Mouse (Mus musculus) Muller cell, postnatal 12 days (primary cell): Measurements from ENCODE around the gene Clasrp.
"Not testable (repeated sequence)": the region's sequence is repeated elsewhere in the genome, so short reads cannot be mapped to it uniquely, and the experiment has no call there.

ENCODE experiments used
- DNase-seq: peaks from one replicate; pipeline ENCODE4 v3.0.0-alpha.2; 2015; ENCODE audit errors: inconsistent ontology term

Clasrp gene

DNA sequence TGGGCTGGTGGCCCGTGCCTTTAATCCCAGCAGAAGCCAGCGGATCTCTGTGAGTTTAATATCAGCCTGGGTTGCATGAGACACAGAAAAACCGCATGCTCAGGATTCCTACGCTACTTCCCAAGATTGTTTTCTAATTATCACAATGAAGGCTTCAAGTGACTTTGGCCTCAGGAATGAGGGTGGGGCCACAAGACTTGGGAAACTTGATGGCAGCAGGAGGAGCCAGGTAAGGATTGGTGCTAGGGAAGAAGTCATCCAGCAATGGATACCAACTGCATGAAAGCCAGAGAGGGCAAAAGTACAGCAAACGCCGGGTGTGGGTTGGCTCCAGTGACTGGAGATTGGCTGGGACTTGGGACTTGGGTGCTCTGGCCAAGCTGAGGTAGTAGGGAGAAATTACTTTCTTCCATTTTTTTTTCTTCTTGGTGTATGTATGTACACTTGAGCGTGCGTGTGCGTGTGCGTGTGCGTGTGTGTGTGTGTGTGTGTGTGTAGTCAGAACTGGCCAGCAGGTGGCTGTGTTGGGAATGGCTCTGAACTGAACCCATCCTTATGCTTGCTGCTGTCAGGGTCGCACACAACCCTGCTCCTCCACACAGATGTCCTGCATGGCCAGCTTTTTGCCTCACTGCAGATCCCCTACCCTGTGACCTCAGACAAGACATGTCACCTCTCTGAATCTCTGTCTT lies 5.5 kb upstream of the Clasrp start:
- peak; percentile 72 for DNase-seq

DNA sequence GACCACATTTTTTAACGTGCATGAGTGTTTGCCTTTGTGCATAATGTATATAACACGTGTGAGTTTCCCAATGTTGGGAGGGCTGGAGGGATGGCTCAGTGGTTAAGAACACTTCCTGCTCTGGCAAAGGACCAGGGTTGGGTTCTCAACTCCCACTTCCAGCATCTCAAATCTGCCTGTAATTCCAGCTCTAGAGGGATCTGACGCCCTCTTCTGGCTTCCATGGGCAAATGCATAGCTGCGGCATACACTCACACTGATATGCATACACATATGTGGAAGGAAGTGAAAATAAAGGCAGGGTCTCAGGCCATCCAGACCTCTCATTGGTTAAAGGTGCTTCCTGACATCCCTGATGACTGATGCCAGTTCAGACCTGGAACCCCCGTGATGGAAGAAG lies 3.0 kb upstream of the Clasrp start:
- DNase-seq: no peak

DNA sequence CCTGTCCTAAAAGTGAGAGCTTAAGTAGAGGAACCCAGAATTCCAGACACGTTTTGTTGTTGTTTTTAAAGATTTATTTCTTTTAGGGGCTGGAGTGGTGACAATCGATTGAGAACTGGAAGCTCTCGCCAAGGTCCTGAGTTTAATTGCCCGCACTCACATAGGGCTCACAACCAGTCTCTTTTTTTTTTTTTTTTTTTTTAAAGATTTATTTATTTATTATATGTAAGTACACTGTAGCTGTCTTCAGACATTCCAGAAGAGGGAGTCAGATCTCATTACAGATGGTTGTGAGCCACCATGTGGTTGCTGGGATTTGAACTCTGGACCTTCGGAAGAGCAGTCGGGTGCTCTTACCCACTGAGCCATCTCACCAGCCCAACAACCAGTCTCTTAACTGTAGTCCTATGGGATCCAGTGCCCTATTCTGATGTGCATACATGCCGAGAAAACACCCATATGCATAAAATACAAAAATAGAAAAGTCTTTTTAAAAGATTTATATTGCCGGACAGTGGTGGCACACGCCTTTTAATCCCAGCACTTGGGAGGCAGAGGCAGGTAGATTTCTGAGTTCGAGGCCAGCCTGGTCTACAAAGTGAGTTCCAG lies 424 bp upstream of the Clasrp start:
- not testable (repeated sequence) for DNase-seq

DNA sequence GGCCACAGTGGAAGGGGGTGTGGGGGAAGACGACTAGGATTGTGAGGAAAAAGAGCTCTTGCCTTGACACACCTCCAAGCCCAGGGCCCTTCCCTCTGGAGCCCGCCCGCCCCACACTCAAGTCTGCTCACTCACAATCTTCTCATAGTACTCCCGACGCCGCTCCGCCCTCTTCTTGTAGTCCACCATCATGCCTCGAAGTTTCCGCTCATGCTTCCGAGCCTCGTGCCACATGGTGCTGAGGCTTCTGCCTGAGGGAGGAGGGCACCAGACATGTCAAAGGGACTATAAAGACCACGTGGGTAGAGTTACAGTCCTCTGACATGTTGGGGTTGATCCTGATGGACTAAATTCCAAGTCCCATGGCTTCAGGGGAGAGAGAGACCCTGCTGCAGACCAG lies 1.2 kb downstream of the Clasrp start:
- no peak for DNase-seq

DNA sequence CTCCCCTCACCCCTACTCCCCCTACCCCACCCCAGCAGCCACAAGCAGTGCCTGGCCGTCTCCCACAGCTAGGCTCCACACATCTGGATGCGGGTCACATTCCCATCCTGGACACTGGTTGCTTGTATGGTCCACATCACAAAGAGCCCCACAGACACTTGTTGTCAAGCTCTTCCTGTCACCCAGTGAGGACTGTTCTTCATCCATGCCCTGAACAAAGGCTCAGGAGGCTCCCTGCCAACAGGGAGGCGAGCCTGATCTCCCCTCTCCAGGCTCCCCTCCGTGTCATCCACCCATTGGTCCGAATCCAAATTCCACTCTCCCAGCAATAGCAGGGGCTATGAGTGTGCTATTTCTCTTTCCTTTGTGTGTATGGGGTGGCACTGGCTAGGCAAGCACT lies 3.7 kb downstream of the Clasrp start:
- DNase-seq: peak; percentile 82

DNA sequence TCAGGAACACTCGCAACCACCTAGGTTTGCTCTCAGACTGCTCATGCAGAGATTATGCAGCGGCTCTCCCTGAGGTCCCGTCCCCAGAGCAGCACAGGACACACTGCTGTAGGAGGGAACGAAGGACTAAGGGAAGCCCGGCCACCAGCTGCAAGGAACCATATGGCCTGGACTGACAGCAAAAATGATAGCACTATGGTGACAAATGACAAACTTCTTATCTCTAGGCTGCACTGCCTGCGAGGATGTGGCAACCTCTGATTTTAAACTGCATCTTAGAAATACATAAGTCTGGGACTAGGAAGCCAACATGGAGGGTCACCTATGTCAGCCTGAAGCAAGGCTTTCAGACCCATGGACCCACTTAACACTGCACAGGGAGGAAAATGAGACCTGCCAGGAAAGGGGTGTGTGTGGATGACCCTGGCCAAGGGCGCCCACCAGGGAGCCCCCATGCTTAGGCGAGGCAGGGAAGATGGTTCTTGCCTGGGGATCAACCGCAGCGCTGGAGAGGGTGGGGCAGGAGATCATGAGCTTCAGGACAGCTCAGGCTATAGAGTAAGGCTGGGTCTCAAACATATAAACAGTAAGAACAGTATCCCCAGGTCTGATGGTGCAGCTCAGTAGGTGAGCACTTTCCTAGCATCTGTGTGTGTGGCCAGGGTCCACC lies 11.1 kb downstream of the Clasrp start:
- DNase-seq: no peak

DNA sequence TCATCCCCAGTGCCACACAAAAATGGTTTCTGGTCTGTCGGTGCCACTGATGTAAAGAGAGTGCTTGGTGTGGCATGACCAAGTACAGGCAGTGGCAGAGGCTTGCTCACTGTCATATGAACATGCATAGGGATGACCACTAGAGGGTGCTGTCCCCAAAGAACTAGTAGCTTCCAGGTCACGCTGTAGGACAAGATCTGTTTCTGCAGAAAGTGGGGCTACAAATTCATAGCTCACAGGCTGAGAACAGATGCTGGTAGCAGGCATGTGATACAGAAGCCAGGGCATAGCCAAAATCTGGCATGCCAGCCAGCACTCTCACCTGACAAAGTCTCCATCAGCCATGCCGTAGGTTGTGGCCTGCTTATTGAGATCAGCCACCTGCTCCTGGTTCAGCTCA lies 14.4 kb downstream of the Clasrp start:
- peak; percentile 58 for DNase-seq

DNA sequence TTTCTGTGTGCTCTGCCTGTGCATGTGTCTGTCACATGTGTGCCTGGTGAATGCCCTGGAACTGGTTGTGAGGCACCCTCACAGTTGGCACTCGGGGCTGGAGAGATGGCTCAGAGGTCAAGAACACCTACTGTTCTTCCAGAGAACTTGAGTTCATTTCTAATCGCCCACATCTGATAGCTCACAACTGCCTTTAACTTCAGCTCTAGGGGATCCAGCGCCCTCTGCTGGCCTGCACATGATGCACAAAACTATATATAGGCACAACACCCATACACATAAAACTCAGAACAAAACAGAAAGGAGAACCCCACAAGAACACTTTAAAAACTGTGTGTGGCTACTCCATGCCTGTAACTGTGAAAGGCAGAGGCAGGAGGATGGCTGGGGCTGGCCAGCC lies 15.1 kb downstream of the Clasrp start:
- peak; percentile 33 for DNase-seq

DNA sequence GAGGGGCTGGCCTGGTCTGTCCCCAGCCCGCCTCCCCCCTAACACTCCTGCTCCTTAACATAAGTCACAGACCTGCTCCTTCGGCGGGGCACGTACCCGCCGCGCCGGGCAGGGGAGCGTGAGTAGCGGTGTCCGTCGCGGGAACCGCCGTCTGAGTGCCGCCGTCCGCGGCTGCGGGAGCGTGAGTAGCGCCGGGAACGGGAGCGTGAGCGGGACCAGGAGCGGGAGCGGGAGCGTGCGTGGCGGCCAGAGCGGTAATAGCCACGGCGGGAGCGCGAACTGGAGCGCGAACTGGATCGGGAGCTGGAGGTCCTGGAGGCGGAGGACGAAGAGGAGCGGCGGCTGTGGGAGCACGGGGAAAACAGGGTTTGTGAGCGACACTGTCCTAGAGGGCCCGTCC lies 18.0 kb downstream of the Clasrp start:
- no peak for DNase-seq

DNA sequence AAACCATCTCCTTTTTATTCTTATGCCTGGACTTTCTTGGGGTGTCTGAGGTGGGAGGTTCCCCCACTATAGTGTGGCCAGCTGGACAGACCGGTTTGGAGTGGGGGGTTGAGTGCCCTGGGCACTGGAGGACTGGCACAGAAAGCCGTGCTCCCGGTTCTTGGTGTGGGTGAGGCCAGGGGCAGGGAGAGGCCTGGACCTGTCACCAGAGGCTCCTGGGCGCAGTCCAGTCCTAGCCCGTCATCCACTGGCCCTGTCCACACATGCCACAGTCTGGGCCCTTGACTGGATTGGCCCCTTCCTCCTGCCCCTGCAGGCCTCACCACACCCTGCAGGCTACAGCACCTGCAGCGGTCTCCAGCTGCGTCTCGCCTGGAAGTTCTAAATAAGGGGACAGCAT lies 23.7 kb downstream of the Clasrp start:
- DNase-seq: no peak

DNA sequence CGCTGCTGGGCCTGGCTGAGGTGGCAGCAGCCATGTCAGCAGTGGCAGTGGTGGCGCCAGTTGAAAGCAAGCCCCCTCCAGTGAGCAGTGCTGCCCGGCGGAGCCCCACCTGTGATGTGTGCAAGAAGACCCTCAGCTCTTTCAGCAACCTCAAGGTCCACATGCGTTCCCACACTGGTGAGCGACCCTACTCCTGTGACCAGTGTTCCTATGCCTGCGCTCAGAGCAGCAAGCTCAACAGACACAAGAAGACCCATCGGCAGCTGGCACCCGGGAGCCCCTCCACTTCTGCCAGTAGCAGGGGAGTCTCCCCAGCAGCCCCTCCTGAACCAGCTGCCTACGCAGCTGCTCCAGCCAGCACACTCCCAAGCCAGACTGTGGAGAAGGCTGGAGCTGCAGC lies 24.5 kb downstream of the Clasrp start:
- no peak for DNase-seq

DNA sequence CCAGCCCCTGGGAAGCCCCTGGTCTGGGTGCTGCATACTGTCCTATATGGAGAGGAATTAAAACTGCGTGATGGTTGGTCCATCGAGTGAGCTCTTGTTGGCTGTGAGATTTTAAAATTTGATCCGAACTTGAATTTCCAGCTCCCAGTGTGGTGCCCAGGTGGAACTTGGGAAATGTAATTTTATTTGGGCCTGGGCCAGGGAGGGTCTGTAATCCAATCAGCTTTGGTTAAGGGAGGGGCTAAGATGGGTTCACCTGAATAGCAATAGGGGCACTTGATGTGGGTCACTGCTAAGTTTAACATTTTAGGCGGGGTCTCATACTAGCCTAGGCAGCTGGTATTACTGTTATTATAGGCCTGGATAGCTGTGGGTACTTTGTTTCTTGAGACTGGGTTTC lies 25.9 kb downstream of the Clasrp start:
- no peak for DNase-seq

DNA sequence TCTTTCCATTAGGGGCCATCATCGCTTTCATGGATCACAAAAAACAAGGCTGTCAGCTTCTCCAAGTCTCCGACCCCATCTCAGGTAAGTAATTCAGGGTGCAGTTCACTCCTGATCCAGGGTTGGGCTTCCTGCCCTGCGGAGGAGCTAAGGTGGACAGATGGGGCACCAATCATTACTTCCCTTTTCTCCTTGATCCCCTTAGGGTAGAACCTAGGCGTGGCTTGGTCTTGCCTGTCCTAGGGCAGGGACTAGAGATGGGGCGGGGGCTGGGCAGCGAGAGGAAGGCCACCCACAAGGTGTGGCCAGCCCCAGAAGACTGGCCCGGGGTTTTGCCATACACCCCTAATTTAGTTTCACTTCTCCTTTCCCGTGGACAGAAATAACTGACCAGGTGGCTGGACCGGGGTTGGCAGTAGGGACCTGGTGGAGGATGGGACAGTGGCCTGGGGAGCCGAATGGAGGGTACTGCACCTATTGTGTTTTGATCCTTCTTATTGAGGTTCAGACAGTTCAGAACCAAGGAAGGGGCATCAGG lies 26.3 kb downstream of the Clasrp start:
- no peak for DNase-seq

DNA sequence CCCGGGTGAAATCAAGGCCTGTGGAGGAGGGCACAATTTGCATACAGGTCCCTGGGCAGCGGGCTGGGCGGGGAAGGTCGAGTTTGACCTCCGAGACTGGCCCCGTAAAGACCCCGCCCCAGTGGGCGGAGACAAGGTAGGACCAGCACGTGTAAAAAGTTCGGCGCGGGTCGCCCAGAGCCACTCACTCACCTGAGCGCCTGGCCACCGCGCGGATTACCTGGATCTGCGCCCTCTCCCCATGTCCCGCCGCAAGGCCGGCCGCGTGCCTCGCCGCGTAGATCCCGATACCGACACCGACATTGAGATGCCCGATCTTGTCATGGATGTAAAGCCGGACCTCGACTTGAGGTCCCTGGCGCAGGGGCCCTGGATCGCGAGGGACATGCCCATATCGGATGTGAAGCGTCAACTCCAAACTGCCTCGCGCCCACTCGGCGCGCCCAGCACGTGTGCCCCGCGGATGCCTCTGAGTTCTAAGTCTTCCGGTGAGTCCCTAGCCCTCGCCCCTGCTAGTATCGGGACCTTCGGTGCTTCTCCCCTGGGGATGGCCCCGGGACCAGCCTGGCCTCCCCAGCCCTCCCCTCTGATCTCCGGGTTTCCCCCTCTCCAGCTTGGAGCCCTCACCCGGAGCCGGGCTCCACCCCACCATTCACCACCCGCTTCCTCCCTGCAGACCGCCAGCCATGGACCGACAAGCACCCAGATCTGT lies 27.0 kb downstream of the Clasrp start, which contains the start of the genes Zfp296 and Gemin7:
Gene Zfp296 (plus strand): TSS at position 147 of the 712 bp plus-strand sequence.
Gene Gemin7 (minus strand): TSS at position 455 of the 712 bp plus-strand sequence.
- DNase-seq: peak; percentile 49

DNA sequence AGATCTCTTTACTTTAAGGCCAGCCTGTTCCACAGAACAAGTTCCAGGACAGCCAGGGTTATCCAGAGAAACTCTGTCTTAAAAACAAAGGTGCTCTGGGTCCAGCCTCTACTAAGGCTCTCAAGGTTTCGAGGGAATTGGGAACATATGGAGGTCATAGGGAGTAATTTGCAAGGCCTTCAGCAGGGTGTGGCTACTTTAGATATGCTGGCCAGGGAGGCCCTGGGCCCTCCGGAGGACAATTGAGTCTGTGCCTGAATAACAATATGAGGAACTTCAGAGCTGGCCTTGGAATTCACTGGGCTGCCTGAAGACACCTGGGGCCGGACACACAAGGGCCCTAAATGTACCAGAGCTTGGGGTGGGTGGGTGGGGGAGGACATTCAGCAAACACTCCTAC lies 28.7 kb downstream of the Clasrp start:
- DNase-seq: no peak

DNA sequence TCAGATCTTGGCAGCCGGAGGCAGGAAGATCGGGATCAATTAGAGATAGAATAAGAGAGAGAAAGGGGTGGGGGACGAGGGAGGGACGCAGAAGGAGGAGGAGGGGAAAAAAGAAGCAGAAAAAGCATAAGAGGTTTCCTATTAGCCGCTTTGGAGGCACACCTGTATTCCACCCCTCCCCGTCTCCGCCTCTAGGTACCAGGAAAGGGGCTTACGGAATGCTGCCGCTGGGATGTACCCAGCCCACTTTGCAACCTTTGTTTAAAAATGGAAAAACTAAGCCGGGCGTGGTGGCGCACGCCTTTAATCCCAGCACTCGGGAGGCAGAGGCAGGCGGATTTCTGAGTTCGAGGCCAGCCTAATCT lies 30.5 kb downstream of the Clasrp start:
- no peak for DNase-seq

DNA sequence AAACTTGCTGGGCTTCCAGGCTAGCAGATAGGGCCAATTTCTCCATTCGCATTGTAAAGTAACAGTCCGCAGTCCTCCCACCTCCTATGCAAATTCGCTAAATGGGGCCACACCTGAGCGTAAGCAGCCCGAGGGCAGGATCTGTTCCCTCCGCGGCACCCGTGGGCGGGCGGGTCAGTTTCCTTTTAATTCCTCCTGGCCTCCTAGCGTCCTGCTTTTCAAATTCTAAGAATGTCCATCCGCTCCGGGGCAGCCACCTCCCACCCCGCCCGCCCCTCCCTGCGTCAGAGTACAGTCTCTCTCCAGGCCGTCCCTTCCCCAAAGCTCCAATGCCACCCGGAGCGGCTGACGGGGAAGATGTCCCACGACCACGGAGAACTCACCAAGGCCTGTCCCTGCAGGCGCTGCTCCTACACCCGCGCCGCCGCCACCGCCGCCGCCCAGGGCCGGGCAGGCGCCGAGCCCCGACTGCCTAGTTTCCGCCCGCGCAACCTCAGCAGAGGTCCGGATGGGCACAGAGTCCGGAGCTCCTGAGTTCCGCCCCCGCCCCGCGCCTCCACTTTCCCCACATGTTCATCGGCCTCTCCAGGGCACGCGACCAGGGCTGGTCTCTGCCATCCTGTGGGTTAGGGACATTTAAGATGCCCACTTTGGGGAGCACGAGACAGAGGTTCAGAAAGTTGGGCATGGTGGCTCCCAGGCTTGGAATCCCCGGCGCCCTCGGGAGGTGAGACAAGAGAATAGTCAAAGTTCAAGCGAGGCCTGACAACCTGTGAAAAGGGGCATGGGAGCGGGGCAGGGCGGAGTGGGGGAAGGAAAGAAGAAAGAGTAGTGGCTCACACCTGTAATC lies 31.1 kb downstream of the Clasrp start:
- peak; percentile 94 for DNase-seq

DNA sequence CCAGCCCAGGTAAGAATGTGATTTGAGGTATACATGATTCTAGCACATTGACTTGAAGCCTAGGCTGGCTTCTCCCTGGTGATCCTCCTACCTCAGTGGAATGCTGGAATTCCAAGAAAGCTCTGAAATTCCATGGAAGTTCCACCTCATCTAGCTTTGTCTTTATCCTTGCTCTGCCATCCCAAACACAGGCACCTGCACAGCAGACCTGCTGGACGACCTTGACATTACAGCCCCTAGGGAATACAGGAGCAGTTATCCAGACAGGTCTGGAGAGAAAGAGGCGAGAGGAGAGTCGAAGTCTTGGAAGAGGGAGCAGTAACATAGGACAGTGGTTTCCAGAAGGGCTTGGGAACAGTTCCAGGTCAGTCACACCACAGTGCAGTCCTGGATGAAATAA lies 34.6 kb downstream of the Clasrp start:
- DNase-seq: no peak

DNA sequence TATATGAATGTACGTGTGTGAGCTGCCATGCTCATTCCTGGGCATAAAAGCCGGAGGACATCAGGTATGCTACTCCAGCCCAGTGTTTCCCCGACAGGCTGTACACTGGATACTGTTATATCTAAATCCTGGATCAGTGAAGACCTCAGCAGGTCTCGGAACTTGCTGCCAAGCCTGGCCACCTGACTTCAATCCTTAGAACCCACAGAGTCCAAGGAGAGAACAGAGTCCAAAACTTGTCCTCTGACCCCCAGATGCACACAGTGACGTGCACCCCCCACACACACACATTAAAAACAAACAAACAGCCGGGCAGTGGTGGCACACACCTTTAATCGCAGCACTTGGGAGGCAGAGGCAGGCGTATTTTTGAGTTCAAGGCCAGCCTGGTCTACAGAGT lies 36.9 kb downstream of the Clasrp start:
- DNase-seq: no peak

DNA sequence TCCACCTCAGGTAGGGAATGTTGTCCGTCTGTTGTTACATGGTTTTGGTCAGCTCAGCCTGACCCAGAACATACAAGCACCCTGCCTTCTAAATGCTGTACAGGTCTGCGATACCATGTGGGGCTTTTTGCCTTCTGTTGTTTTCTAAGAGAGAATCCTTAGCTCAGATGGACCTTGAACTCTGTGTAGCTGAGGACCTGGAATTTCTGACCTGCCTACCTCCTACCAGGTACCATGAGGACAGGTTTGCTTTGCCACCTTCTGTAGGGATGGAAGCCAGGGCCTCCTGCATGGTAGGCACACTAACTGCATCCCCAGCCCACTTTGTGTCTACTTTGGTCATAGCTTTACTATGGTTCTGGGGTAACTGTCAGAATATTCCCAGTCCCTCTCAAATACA lies 38.5 kb downstream of the Clasrp start:
- no peak for DNase-seq

DNA sequence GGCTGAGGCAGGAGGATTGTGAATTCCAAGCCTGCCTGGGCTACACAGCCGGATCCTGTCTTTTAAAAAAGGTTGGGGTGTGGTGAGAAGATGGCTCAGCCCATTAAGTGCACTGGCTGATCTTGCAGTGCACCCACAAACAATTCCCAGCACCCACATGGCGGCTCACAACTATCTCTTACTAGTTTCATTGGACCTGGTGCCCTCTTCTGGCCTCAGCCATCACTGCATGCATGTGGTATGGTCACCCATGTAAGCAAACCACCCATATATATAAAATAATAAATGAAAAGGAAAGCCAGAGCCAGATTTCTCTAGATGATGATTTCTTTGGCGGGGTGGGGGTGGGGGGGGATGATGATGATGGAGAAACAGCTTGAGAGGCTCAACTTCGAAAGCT lies 39.8 kb downstream of the Clasrp start:
- no peak for DNase-seq
